Mouse (Mus musculus) left cerebral cortex, postnatal 10 days (tissue): ENCODE data around the gene Rps11. TPM values are rescaled to one million over a fixed set of nuclear protein-coding genes. Genes with fewer than 3 reads are reported as not detected.
A peak's percentile ranks its signal among the peaks of the same experiment; 100 is the strongest.
"Not testable (repeated sequence)": the region's sequence is repeated elsewhere in the genome, so short reads cannot be mapped to it uniquely, and the experiment has no call there.

ENCODE experiments used
- DNase-seq, 2 experiments: peaks; one replicate each; pipeline ENCODE4 v3.0.0; 2021 to 2022; ENCODE audit warnings: low spot score in 2 of 2, mixed read lengths in 1 of 2; ENCODE audit errors: extremely low spot score in 1 of 2
- intact Hi-C: fragments of 180-260 bp; cut with DNase I; formaldehyde crosslinking; loops from one replicate; pipeline ENCODE4 v1.15.1; 2025
- total RNA-seq, 2 experiments: library from RNA; stranded (reverse); gene quantifications; 2 replicates each; pipeline ENCODE4 v1.2.3; 2021

Rps11 gene
- total RNA-seq, 2 experiments from 2014 or later = 482 to 530 TPM

DNA sequence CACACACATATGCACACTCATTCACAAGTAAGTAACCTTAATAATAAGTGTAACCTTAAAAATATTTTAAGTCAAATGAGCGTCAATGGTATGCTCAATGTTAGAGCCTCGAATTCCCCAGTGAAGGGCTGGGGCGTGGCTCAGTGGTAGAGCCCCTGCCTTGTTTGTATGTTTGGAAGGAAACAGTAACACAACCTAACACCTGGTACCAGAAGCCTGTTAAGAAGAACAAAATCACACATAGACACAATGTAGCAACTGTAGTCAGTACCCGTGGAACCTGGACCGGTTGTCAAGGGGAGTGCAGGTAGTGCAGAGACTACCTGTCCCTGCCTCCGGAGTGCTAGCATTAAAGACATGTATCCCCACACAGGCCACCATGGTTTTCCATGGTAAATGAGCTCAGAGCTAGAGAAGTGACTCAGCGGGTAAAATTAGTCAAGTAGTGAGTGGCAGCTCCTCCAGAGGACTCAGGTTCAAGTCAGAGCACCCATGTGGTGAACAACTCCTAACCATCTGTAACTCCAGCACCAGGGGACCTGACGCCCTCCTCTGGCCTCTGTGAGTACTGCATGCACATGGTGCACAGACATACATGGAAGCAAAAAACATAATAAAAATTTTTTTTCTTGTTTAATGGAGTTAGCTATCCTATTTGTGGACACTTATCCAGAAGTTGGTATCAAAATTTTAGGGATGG is 25.5 kb downstream of the Rps11 start:
- intact Hi-C loops = no loop called here
- DNase-seq = no peak

DNA sequence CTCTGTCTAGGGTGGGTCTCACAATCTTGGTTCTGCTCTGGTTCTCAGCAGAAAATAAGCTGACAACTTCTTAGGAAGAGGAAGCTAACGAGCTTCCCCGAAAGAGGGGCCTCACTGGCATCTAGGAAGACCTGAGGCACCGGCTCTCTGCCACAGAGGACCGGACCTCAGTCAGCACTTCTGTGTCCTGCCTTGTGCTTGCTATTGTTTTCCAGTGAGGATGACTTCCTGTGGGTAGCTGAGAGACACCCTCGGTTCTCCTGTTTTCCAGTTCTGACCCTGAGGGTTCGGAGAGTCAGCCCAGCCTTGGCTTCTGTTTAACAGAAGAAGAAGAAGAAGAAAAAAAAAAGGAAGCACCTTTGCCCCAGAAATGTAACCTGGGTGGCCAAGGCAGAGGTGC is 26.8 kb downstream of the Rps11 start:
- no peak for DNase-seq
- intact Hi-C loops = no loop called here

DNA sequence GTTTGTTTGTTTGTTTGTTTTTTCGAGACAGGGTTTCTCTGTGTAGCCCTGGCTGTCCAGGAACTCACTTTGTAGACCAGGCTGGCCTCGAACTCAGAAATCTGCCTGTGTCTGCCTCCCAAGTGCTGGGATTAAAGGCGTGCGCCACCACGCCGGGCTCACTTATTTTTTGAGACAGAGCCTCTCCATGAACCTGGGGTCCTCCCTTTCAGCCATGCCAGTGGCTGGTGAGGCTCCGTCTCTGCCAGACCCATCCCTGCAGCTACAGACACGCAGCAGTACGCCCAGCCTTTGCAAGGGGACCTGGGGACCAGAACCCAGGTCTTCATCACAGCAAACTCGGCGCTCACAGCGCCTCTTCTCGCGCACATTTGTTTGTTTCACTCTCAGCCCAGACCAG is 28.3 kb downstream of the Rps11 start:
- DNase-seq, intact Hi-C loops: not testable (repeated sequence)

DNA sequence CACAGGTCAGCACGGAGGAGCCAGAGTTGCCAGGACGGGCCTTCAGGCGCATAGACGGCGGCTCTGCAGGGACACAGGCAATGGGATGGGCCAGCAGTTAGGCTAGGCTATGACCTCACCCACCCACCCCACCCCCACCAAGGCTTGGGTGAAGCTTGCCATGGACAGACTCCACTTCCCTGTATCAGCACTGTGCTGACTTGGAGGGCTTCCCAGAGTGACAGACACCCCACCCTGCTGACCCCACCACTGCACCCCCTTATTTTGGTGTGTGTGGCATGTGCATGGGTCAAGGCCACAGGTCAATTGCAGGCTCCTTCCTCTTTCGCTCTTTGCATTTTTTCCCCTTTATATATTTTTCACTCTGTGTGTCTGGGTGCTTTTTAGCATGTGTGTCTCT is 28.9 kb downstream of the Rps11 start:
- no peak for DNase-seq
- intact Hi-C loops = no loop called here

DNA sequence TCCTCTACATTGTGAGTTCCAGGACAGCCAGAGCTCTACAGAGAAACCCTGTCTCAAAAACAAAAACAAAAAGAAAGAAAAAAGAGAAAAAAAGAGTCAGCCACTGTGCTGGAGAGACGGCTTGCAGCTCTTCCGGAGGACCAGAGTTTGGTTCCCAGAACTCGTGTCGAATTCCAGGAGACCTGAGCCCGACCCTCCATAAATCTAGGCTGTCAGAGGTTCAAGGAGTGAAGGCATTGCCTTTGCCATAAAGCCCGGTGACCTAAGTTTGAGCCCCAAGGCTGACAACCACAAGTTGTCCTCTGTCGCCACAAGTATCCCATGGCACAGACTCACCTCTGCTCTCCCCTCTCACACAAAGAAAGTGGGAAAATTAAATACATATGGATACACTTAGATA is 30.1 kb downstream of the Rps11 start:
- intact Hi-C loops = no loop called here
- DNase-seq = no peak

DNA sequence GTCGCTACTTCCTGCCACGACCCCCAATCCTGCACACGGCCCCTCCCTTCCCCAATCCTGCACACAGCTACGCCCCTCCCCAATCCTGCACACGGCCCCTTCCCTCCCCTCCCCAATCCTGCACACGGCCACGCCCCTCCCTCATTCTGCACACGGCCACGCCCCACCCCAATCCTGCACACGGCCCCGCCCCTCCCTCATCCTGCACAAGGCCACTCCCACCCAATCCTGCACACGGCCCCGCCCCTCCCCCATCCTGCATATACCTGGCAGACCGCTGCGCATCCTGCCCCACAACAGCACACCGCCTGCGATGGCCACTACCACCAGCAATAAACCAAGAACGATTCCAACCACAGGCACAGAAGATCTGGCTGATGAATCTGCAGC is 30.7 kb downstream of the Rps11 start:
- intact Hi-C loops = no loop called here
- peak in 1 of 2 experiments; percentile 38 for DNase-seq

DNA sequence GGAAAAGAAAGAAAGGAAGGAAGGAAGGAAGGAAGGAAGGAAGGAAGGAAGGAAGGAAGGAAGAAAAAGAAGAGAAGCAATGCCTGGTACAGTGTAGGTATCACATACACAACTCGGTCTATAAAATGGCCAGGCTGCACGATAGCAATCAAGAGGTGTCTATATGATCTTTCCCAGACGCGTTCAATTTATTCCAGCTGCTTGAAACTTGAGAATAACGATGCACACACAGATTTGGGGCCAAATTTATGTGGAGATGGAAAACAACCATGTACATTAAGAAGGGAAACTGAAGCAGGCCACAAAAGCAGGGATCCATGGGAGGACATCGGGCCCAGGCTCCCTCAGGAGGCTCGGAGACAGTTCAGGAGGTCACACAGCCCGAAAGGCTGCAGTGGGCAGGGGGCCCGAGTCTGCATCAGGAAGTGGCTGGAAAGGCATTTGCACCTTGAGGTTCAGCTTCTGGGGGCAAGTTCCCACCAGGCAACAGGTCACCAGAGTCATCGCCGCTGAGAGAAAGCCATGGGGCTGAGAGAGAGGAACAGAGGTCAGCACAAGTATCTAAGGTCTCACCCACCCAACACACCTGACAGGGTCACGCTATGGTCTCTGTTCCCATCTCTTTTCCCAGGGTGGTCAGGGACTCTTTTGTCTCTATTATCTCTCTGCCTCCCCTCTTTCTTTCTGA is 31.3 kb downstream of the Rps11 start:
- intact Hi-C loops = no loop called here
- no peak for DNase-seq

DNA sequence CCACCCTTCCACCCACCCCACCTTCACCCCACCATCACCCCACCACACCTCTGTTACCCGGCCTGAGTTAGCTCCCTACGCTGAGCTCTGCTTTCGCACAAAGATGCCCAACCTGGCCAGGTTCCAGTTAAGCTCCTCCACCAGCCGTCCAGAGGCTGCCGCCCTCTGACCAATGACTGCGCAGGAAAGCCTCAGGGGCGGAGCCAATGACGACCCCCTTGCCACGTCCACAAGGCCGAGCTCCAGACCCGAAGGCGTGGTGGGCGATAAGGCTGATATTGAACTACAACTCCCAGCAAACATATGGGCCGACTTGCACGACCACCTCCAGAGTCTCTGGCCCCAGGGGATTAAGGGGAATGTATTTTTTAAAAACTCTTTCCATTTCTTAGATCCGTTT is 32.2 kb downstream of the Rps11 start, which contains the start of gene Rcn3:
Gene Rcn3, minus strand, starts transcription at position 174 of the 400 bp plus-strand sequence.
- intact Hi-C loops = no loop called here
- DNase-seq = peak; percentile 64 to 94

DNA sequence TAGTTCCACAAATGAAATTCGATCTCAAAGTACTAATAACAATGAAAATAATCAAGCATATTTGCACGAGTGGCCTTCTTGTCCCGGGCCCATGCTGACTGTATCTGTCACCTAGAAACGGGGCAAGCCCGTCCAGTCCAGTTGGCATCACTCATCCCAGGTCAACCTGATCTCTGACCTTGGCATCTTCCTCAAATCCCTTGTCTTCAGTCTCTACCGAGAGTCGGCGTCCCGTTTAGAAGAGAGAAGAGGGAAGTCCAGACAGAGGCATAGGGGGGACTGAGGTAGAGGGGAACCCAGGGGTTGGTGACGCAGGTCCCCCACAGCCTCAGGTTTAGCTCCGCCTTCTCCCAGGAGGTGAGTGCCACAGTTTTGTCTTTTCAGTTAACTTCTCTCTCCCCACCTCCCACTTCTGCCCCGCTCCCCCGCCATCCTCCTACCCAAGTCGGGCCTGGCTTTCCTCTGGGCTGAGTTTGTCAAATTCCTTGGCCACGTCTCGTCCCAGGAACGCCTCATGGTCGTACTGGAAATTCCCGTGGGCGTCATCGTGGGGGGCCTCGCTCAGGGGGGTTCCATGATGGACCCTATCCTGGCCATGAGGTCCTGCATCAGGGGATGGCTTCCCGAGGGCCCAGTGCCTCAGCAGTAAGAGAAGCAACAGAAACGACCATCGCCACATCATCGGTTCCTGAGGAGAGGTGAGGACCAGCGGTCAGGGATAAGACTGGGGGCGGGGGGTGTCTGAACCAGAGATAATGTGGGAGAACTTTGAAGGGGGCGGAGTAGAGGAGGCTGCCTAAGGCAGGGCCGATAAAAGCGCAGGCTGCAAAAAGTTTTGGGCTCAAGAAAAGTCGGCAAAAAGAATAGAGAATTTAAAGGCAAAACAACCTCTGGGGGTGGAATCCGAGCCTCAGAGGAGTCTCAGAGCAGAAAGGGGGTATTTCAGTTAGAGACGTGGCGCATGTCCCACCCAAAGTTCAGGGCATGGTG is 32.9 kb downstream of the Rps11 start:
- peak in 1 of 2 experiments; percentile 45 for DNase-seq
- intact Hi-C loops = no loop called here

DNA sequence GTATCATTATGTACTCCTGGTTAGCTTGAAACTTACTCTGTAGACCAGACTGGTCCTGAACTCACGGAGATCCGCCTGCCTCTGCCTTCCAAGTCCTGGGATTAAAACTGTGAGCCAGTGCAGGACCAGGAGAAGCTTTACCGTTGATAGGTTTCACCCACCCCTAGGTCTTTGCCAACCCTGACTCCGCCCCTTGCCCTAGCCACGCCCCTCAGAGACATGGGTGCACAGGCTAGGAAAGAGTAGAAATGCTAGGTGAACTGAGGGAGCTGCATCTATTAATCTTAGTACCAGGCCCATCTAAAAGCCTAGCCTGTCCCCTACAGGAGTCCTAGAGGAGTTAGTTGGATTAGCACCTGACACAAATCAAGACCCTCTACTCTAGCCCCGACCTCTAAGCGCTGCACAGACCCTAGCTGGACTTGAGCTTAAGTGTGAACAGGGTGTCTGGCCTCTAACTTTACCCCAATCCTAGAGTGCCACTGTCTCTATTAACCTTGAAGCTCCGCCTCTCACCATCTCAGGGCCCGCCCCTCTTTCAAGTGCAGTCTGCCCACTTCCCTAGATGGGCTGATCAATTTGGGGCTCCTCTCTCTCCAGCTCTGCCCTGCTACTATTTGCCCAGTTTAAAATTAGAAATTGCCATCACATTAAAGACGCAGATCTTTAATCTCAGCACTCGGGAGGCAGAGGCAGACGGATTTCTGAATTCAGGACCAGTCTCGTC is 33.8 kb downstream of the Rps11 start:
- intact Hi-C loops = no loop called here
- DNase-seq = no peak

DNA sequence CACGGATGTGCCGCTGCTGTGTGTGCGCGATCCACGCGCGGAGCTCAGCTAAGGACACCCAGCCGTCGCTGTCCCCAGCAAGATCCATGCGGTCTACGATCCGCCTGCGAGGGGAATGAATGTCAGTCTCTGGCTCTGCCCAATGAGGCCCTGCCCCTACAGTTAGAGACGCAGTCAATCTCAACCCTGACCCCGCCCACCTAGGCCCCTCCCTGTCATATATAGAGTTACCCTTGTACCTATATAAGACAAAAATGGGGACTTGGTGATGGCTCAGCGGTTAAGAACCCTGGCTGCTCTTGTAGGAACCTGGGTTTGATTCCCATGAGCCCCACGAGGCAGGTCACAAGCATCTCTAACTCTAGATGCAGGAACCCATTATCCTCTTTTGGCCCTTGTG is 35.6 kb downstream of the Rps11 start:
- intact Hi-C loops = no loop called here
- peak in 1 of 2 experiments; percentile 26 for DNase-seq

DNA sequence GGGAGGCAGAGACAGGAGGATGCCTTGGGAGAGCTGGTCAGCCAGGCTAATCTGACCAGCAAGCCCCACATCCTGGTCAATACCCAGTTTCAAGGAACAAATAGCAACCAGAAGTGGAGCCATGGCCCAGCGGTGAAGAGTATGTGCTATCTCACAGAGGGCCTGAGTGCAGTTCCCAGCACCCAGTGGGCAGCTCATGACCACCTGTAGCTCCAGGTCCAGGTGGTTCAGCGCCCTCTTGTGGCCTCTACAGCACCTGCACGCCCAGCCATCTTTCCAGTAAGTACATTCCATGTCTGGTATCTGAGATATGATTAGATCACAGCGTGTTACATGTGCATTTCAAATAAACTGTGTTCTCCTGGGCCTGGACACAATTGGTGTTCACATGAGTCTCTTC is 38.2 kb downstream of the Rps11 start:
- no peak for DNase-seq
- intact Hi-C loops = no loop called here

DNA sequence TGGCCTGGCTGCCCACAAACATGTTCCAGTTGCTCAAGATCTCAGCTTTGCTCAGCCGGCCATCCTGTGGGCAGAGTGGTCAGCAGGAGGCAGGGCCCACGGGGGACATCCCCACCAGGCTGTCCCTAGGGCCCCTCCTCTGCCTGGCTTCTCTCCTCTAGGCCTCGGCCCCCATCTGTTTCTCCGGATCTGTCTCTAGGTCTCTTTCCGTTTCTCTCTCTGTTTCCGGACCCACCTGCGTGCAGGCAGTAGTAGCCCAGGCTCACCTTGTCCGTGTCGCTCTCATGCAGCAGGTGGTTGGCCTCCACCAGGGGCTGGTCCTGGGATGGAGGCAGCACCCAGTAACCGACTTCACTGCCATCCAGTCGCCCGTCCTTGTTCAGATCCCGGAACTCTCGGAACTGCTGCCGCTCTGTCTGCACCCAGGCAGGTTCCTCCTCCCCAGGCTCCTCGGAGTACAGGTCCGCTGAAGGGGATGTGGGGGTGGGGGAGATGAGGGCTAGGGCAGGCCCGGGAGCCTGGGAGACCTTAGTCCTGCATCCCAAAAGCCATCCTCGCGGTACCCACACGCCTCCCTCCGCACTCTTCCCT is 40.8 kb downstream of the Rps11 start:
- peak in 1 of 2 experiments; percentile 29 for DNase-seq
- intact Hi-C loops = loop anchor here (5.0 kb wide), 2 partner anchors 44 to 114 kb away; partner anchors contain the start of gene Rpl13a

DNA sequence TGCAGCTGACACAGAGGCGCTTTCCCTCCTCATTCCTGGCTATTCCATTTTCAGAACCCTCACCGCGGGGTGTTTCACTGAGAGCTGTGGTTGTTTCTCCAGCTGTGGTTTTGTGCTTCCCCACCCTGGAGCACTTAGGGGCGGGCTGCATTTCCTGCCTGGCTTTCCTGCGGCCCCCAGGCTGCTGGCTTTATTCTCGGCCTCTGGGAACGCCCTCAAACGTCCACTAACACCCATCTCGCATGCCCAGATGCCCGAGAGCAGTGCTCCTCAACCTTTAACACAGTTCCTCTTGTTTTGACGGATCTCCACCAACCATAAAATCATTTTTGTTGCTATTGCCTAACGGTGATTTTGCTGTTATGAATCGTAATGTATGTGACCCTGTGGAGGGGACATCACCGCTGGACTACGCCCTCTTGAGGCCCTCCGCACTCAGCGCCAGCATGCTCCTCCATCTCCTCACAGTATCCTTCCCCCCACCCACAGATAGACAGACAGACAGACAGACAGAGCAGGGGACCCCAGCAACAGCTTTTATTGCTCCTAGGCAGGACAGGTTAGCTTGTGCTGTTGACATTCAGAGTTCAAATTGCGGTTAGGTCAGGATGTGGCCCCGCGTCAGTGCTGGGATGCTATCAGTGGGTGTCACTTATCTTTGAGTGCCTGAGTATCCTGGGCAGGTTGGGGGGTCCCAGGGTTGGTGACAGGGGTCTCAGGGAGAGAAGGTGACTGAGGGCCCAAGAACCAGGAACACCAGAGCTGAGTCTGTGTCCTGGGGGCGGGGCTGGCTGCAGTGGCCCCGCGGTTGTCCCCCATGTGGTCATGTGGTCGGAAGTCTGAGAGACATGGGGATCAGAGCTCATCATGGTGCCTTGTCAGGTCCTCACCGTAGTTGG is 41.6 kb downstream of the Rps11 start:
- intact Hi-C loops = loop anchor here (5.0 kb wide), 2 partner anchors 45 to 115 kb away; partner anchors contain the start of gene Rpl13a
- DNase-seq = peak in 1 of 2 experiments; percentile 92

DNA sequence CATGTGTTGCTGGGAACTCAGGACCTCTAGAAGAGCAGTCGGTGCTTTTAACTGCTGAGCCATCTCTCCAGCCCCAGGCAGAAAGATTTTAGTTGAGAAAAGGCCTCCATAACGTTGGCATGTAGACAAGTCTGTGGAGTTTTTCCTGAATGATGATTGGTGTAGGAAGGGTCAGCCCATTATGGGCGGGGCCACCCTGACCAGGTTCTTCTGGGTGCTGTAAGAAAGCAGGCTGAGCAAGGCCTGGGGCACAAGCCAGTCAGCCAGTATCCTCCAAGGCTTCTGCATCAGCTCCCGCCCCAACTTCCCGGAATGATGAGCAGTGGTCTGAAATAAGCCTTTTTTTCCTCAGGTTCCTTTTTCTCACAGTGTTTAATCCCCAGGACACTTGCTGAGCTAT is 43.2 kb downstream of the Rps11 start:
- DNase-seq = peak in 1 of 2 experiments; percentile 43
- intact Hi-C loops = loop anchor here (5.0 kb wide), 2 partner anchors 46 to 116 kb away; partner anchors contain the start of gene Rpl13a

DNA sequence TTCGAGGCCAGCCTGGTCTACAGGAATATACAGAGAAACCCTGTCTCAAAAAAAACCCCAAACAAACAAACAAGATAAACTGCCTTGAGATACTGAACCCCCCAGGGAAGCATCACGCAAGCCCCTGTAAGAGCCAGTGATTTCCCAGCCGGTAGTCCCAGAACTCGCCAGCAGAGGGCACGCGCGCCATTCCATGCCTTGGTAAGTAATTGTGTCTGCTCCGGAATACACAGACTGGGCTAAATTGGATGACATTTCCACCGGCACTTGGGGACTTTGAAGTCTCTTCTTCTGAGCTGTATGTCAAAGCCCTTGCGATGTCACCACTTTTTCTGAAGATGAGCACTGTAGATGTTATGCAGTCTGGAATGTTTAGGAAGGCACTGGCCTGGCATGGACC is 44.4 kb downstream of the Rps11 start:
- intact Hi-C loops = loop anchor here (5.0 kb wide), 2 partner anchors 47 to 117 kb away; partner anchors contain the start of gene Rpl13a

DNA sequence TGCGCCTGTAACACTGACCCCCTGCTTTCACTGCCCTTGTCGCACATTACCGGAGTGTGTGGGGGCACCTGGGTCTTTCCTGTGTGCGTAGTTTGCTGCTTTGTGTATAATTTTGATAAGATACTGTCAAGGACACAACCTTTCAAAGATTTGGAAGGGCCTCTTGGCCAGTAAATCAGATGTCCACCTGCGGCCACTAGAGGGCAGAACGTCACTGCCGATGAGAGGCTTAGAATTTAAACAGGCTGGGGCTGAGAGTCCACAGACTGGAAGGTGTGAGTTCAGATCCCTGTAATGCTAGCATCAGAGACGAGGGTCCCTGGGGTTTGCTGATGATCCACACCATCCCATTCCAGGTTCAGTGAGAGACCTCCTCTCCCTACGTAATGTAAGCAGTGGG is 45.7 kb downstream of the Rps11 start:
- peak in 1 of 2 experiments; percentile 80 for DNase-seq
- intact Hi-C loops = no loop called here

More for the DNA sequence above, 44.4 kb downstream of the Rps11 start:
- DNase-seq = peak; percentile 85 to 89
